Mouse (Mus musculus): ENCODE measurements around the gene Zfp775. TPM values are rescaled to one million over a fixed set of nuclear protein-coding genes. Genes with fewer than 3 reads are reported as not detected.

Zfp775 gene
- polyA plus RNA-seq, 1 experiment from 2014 or later = 2.7 TPM

DNA sequence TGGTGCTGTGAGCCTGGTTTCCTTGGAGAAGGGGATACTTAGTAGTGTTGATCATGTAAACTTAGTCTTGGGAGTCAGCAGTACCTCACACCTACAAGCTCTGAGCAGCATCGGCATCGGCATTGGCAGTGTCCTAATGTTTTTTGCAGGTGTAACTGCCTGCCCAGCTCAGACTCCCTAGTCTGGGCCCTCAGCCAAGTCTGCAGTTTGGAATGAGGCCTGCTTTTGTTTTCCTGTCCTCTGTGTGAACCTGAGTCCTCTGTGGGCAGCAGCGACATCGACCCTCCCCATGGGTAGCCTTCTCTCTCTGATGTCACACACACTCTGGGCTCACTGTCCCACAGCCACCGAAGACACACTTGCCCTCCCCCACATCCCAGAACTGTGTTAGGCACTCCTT is 35.6 kb upstream of the Zfp775 start:
- H3K9ac ChIP-seq (ENCODE audit: low read depth, low read length) = no peak overlapping the region
- WGBS = 79% methylated on average over 5 of the region's 5 CpGs
- H3K4me2 ChIP-seq = no peak overlapping the region
- no peak overlapping the region for H3K27ac ChIP-seq (ENCODE audit: low read depth, low read length)
- H3K4me1 ChIP-seq (replicated peaks; ENCODE audit: control insufficient read depth, insufficient read depth, low read length) = no peaks in the 10 kb centered on the region
- no peak overlapping the region for H3K4me3 ChIP-seq (ENCODE audit: low read depth, low read length)
- H3K36me3 ChIP-seq (ENCODE audit: control insufficient read depth, insufficient read depth, low read length) = 0 out of 2 replicates have a peak, but pooled peaks cover 4% of the 10 kb centered on the region
- no peaks in the 10 kb centered on the region for H3K9me3 ChIP-seq (ENCODE audit: control insufficient read depth, low read length)
- no peak for ATAC-seq (replicated peaks; ENCODE audit: low FRiP score)
- DNase-seq (ENCODE audit: low spot score) = no peak
- H3K27me3 ChIP-seq (replicated peaks; ENCODE audit: control insufficient read depth, insufficient read depth, low read length) = no peaks in the 10 kb centered on the region

DNA sequence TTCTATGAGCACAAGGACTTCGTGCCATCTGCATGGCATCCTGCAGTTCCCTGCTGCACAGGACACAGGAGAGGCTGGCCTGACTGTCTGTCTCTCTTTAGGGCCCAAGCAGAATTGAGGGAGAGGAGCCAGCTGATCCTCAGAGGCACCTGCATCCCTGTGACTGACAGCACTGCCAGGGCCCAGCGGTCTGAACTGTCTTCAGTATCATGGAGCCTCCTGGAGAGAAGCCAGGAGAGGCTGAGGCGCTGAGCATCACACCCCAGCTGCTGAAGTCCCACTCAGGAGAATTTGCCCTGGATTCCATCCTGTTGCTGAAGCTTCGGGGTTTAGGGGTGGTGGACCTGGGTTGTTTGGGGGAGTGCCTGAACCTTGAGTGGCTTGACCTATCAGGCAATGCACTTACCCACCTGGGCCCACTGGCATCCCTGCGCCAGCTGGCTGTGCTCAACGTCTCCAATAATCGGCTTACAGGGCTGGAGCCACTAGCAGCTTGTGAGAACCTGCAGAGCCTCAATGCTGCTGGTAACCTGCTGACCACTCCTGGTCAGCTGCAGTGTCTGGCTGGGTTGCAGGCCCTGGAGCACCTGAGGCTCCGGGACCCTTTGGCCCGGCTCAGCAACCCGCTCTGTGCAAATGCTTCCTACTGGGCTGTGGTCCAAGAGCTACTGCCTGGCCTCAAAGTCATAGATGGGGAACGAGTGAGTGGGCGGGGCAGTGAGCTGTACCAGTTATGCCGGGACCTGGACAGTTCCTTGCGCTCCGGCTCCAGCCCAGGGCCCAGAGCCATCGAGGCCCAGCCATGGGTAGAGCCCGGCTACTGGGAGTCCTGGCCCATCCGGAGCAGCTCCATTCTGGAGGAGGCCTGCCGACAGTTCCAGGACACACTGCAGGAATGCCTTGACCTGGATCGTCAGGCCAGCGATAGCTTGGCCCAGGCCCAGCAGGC is 33.6 kb upstream of the Zfp775 start:
- DNase-seq (ENCODE audit: low spot score) (no peak), ATAC-seq (replicated peaks; ENCODE audit: low FRiP score) (no peak)
- Histone ChIP-seq H3K9me3 (ENCODE audit: control insufficient read depth, low read length) (no peaks in the 10 kb centered on the region), H3K4me2 (no peak overlapping the region), H3K9ac (ENCODE audit: low read depth, low read length) (no peak overlapping the region), H3K36me3 (ENCODE audit: control insufficient read depth, insufficient read depth, low read length) (0 out of 2 replicates have a peak, but pooled peaks cover 4% of the 10 kb centered on the region), H3K4me1 (replicated peaks; ENCODE audit: control insufficient read depth, insufficient read depth, low read length) (peaks cover 4% of the 10 kb centered on the region), H3K27me3 (replicated peaks; ENCODE audit: control insufficient read depth, insufficient read depth, low read length) (no peaks in the 10 kb centered on the region), H3K4me3 (ENCODE audit: low read depth, low read length) (no peak overlapping the region), H3K27ac (ENCODE audit: low read depth, low read length) (no peak overlapping the region)
- 85% methylated on average over 21 of the region's 21 CpGs for WGBS

DNA sequence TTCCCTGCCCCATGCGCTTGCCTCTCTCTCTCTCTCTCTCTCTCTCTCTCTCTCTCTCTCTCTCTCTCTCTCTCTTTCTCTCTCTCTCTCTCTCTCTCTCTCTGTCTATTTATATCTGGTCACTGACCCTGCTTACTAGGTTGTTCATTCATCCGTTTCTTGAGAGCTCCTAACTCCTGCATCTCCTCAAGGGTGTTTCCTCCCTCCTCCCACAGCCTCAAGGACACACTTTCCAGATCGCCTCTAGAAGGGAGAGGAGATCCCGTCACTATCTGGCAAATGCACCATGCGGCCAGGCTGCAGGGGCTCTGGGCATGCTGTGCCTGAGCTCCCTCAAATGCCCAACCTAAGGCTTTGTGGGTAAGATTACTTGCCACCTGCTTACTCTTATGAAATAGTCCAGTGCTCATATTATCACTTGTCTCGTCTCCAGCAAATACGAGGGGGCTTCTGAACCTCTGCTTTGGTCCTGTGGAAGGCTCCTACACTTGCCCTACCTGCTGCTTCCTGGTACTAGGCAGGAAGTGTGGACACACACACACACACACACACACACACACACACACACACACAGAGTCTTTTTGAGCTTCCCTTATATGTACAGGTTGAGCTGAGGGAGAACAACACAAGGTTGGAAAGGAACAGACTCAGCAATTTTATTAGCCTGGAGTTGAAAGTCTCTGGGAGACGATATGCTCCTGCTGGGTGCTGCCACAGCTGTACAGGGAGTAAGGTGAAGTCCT is 32.6 kb upstream of the Zfp775 start:
- Histone ChIP-seq H3K9me3 (ENCODE audit: control insufficient read depth, low read length) (no peaks in the 10 kb centered on the region), H3K4me2 (no peak overlapping the region), H3K27ac (ENCODE audit: low read depth, low read length) (no peak overlapping the region), H3K36me3 (ENCODE audit: control insufficient read depth, insufficient read depth, low read length) (0 out of 2 replicates have a peak, but pooled peaks cover 4% of the 10 kb centered on the region), H3K27me3 (replicated peaks; ENCODE audit: control insufficient read depth, insufficient read depth, low read length) (no peaks in the 10 kb centered on the region), H3K9ac (ENCODE audit: low read depth, low read length) (no peak overlapping the region), H3K4me1 (replicated peaks; ENCODE audit: control insufficient read depth, insufficient read depth, low read length) (peaks cover 4% of the 10 kb centered on the region), H3K4me3 (ENCODE audit: low read depth, low read length) (no peak overlapping the region)
- DNase-seq (ENCODE audit: low spot score) (no peak), ATAC-seq (replicated peaks; ENCODE audit: low FRiP score) (no peak)
- WGBS = 80% methylated on average over 8 of the region's 8 CpGs

DNA sequence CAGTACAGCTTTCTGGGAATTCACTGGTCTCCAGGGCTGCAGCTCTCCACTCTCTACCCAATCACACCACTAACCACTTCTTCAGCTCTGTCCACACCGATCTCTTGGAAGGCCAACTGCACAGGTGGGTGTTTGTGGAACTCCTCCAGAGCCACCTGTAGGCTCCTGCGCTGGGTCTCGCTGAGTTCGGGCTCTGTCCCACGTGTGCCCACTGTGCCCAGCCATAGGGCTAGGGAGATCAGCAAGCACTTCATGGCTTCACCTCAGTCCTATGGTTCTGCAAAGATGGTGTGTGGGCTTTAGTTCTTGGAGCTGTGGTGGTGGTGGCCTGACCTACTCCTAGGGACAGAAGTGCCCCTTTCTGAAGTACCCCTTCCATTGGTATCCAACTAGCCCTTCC is 29.8 kb upstream of the Zfp775 start:
- Histone ChIP-seq H3K27me3 (replicated peaks; ENCODE audit: control insufficient read depth, insufficient read depth, low read length) (no peaks in the 10 kb centered on the region), H3K4me2 (no peak overlapping the region), H3K4me3 (ENCODE audit: low read depth, low read length) (no peak overlapping the region), H3K9ac (ENCODE audit: low read depth, low read length) (no peak overlapping the region), H3K4me1 (replicated peaks; ENCODE audit: control insufficient read depth, insufficient read depth, low read length) (peaks cover 4% of the 10 kb centered on the region), H3K27ac (ENCODE audit: low read depth, low read length) (no peak overlapping the region), H3K36me3 (ENCODE audit: control insufficient read depth, insufficient read depth, low read length) (no peaks in the 10 kb centered on the region), H3K9me3 (ENCODE audit: control insufficient read depth, low read length) (no peaks in the 10 kb centered on the region)
- ATAC-seq (replicated peaks; ENCODE audit: low FRiP score) = no peak
- WGBS = 87% methylated on average over 5 of the region's 5 CpGs
- DNase-seq (ENCODE audit: low spot score) = no peak

DNA sequence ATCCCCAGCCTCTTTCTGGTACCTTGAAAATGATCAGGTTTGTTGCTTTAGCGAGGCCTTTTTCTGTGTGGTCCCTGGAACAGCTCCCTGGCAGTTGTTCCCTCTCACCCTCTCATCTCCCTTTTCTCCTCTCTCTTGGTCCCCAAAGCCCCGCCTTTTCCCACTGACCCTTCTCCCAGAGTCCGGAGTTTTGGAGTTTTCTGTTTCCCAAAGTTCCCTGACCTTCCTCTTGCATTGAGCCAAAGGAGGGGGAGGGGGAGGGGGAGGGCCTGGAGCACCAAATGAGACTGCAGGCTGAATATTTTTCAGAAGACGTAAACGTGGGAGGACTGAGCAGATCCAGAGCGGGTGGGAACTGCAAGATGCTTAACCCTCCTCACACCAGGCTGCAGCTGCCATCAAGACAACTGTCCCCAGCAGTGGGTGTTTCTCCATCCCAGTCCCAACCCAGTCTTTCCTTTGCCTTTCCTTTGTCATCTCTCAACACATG is 29.2 kb upstream of the Zfp775 start, which contains the start of gene Rarres2:
Gene Rarres2 (minus strand): TSS at position 218 of the 490 bp plus-strand sequence.
- no peak within 1 kb of the TSS for H3K4me3 ChIP-seq (ENCODE audit: low read depth, low read length)
- H3K9me3 ChIP-seq (ENCODE audit: control insufficient read depth, low read length) = no peaks in the 10 kb centered on the region
- no peaks in the 10 kb centered on the region for H3K27me3 ChIP-seq (replicated peaks; ENCODE audit: control insufficient read depth, insufficient read depth, low read length)
- DNase-seq (ENCODE audit: low spot score) (no peak), ATAC-seq (replicated peaks; ENCODE audit: low FRiP score) (no peak)
- 36% methylated on average over 6 of the region's 6 CpGs for WGBS
- H3K4me2 ChIP-seq = no peak within 1 kb of the TSS
- no peak within 1 kb of the TSS for H3K27ac ChIP-seq (ENCODE audit: low read depth, low read length)
- peaks cover 4% of the 10 kb centered on the region for H3K4me1 ChIP-seq (replicated peaks; ENCODE audit: control insufficient read depth, insufficient read depth, low read length)
- H3K36me3 ChIP-seq (ENCODE audit: control insufficient read depth, insufficient read depth, low read length) = no peaks in the 10 kb centered on the region
- no peak within 1 kb of the TSS for H3K9ac ChIP-seq (ENCODE audit: low read depth, low read length)

DNA sequence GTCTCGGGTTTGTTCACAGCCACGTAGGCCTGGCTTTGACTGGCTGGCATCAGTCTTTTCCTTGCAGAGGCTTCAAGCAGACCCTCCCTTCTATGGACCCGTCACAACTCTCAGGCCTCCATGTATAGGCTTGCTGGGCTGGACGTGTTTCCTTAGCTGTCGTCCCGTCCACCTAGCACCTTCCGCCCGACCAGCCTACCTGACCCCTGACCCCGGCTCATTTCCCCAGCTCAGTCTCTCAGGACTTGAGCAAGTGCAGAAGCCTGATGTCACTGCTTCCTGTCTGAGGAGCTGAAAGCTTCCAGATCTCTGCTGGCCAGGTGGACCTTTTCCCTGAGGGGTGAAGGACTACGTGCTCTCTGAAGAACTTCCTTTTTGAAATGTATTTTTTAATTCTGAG is 28.6 kb upstream of the Zfp775 start:
- no peaks in the 10 kb centered on the region for H3K36me3 ChIP-seq (ENCODE audit: control insufficient read depth, insufficient read depth, low read length)
- H3K27me3 ChIP-seq (replicated peaks; ENCODE audit: control insufficient read depth, insufficient read depth, low read length) = no peaks in the 10 kb centered on the region
- ATAC-seq (replicated peaks; ENCODE audit: low FRiP score) (no peak), DNase-seq (ENCODE audit: low spot score) (no peak)
- no peaks in the 10 kb centered on the region for H3K9me3 ChIP-seq (ENCODE audit: control insufficient read depth, low read length)
- H3K4me3 ChIP-seq (ENCODE audit: low read depth, low read length) = no peak overlapping the region
- H3K27ac ChIP-seq (ENCODE audit: low read depth, low read length) = no peak overlapping the region
- H3K9ac ChIP-seq (ENCODE audit: low read depth, low read length) = no peak overlapping the region
- WGBS = 43% methylated on average over 10 of the region's 10 CpGs
- no peak overlapping the region for H3K4me2 ChIP-seq
- H3K4me1 ChIP-seq (replicated peaks; ENCODE audit: control insufficient read depth, insufficient read depth, low read length) = peaks cover 4% of the 10 kb centered on the region

DNA sequence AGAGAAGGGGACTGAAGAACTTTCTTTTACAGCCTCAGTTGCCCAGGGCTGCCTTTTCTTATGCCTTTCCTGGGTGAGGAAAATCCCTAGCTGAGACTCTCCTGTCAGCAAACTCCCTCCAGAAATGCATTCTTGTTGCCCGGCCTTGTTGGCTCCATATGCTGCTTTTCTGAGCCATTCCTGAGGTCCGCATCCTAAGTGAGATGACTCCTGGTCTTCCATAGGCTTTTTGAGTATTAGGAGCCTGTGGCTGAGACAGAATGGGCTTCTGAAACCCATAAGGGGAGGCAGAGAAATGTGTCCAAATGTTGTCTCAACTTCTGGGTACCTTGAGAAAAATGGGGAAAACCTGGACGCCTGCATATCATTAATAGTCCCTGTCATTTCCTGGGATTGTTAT is 27.9 kb upstream of the Zfp775 start:
- H3K27ac ChIP-seq (ENCODE audit: low read depth, low read length) = no peak overlapping the region
- ATAC-seq (replicated peaks; ENCODE audit: low FRiP score) = no peak
- H3K4me1 ChIP-seq (replicated peaks; ENCODE audit: control insufficient read depth, insufficient read depth, low read length) = peaks cover 4% of the 10 kb centered on the region
- no peak overlapping the region for H3K4me2 ChIP-seq
- H3K27me3 ChIP-seq (replicated peaks; ENCODE audit: control insufficient read depth, insufficient read depth, low read length) = no peaks in the 10 kb centered on the region
- no peak overlapping the region for H3K4me3 ChIP-seq (ENCODE audit: low read depth, low read length)
- no peak overlapping the region for H3K9ac ChIP-seq (ENCODE audit: low read depth, low read length)
- no peak for DNase-seq (ENCODE audit: low spot score)
- WGBS = 66% methylated on average over 3 of the region's 3 CpGs
- no peaks in the 10 kb centered on the region for H3K36me3 ChIP-seq (ENCODE audit: control insufficient read depth, insufficient read depth, low read length)
- H3K9me3 ChIP-seq (ENCODE audit: control insufficient read depth, low read length) = no peaks in the 10 kb centered on the region

DNA sequence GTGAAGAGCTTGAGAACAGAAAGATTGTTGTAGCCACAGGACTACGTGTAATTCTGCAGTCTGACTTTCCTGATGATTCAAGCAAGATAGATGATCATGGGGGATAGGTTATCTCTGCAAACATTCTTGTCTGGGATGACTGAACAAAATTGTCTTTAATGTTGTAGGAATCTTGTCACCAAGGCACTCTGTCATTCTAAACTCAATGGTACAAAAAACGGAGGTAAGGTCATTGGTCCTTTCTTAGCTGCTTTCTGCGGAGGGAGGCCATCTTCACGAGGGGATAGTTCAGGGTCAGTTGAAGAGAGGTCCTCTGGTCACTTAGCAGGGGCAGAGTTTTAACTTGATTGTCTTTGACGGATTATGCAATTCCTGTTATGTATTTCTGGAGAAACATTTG is 23.1 kb upstream of the Zfp775 start:
- no peak for ATAC-seq (replicated peaks; ENCODE audit: low FRiP score)
- H3K4me1 ChIP-seq (replicated peaks; ENCODE audit: control insufficient read depth, insufficient read depth, low read length) = no peaks in the 10 kb centered on the region
- no peak overlapping the region for H3K4me2 ChIP-seq
- H3K36me3 ChIP-seq (ENCODE audit: control insufficient read depth, insufficient read depth, low read length) = no peaks in the 10 kb centered on the region
- no peak overlapping the region for H3K27ac ChIP-seq (ENCODE audit: low read depth, low read length)
- no peak for DNase-seq (ENCODE audit: low spot score)
- H3K9ac ChIP-seq (ENCODE audit: low read depth, low read length) = no peak overlapping the region
- no peaks in the 10 kb centered on the region for H3K9me3 ChIP-seq (ENCODE audit: control insufficient read depth, low read length)
- no peak overlapping the region for H3K4me3 ChIP-seq (ENCODE audit: low read depth, low read length)
- 35% methylated on average over 5 of the region's 5 CpGs for WGBS
- no peaks in the 10 kb centered on the region for H3K27me3 ChIP-seq (replicated peaks; ENCODE audit: control insufficient read depth, insufficient read depth, low read length)

All from liver, embryonic 11.5 days (tissue).